Mouse (Mus musculus) gastrocnemius, adult 2 months (tissue): ENCODE results near the gene Med14. TPM values are rescaled to one million over a fixed set of nuclear protein-coding genes. Genes with fewer than 3 reads are reported as not detected.
A peak's percentile ranks its signal among the peaks of the same experiment; 100 is the strongest.

Experiments
- DNase-seq: peaks from one replicate; pipeline ENCODE4 v3.0.0; 2022
- H3K27ac ChIP-seq: fragments of 200-600 bp; 2 replicates; pipeline ENCODE4 v1.8.1; 2022; ENCODE audit warnings: mild to moderate bottlenecking
- H3K4me3 ChIP-seq: fragments of 200-600 bp; 2 replicates; pipeline ENCODE4 v1.8.1; 2022; ENCODE audit warnings: mild to moderate bottlenecking, moderate library complexity
- CTCF ChIP-seq: fragments of 200-600 bp; IDR thresholded peaks from 2 replicates; pipeline ENCODE4 v1.8.1; 2022; ENCODE audit warnings: antibody characterized with exemption, mild to moderate bottlenecking, moderate library complexity
- intact Hi-C: fragments of 180-260 bp; cut with DNase I; formaldehyde crosslinking; loops from one replicate; pipeline ENCODE4 v1.15.1; 2025
- total RNA-seq, 2 experiments: library from RNA; stranded (reverse); gene quantifications; 2 replicates each; pipeline ENCODE4 v1.2.3; 2021

The Med14 gene
- total RNA-seq, 2 experiments from 2014 or later, result 23.3 to 27.9 TPM

DNA sequence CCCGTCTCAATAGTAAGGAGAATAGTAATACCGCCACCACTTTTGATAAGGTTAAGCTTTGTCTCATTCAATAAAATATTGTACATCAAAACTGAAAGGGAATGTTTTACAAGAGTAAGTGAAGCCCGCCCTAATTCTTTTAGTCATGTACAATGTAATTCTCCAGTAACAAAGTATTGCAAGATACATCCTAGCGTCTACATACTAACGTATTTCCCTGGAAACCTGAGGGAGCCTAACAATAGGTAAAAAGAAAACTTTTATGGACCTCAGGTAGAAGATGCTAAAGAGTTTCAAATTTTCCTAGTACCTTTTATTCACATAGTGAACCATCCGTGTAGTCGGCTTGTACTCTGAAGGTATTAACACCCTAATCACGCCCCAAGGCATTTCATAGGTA lies 1.4 kb downstream of the Med14 start:
- Histone ChIP-seq H3K27ac (peak overlapping the region; percentile 94), H3K4me3 (peak overlapping the region; percentile 87)
- TF ChIP-seq CTCF, result no peak
- DNase-seq, result no peak
- intact Hi-C loops, result no loop called here

DNA sequence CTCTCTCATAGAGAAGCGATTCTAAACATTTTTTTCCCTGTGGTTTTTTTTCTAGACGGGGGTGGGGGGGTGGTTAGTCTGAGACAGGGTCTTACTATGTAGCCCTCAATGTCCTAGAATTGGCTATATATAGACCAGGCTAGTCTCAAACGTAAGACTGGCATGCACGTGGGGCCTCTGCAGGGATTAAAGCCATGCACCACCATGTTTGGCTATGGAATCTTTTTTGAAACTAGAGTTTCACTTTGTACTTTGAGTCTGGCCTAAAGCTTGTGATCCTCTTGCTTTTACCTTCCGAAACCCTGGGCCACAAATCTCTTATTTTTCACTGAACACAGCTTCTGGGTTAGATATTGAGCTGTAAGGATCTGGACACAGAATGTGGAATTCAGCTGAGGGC lies 2.2 kb downstream of the Med14 start:
- no peak for TF ChIP-seq CTCF
- peak overlapping the region; percentile 87 for H3K4me3 ChIP-seq
- intact Hi-C loops, result loop anchor here (5.0 kb wide), 1 partner anchor 37 kb away; no protein-coding TSS in a partner anchor
- peak overlapping the region; percentile 94 for H3K27ac ChIP-seq
- no peak for DNase-seq

DNA sequence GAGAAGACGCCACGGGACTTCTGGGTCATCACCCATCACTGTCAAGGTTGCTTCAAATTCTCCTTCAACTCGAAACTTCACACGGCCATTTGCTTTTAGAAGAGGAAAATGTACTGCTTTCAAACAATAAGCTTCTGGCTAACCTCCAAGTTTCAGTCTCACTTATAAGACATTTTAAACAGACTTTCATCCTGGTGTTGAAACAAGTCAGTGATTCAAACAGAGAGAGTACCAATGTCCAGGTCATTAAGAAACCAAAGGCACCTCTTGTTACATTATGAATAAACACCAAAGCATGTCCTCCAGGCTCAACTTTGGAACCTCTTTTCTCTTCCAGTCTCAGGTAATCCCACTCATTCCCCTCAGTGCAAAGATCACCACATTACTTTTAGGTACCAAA lies 14.0 kb downstream of the Med14 start:
- DNase-seq, result no peak
- no peak for TF ChIP-seq CTCF
- intact Hi-C loops, result no loop called here
- H3K4me3 ChIP-seq, result no peak overlapping the region
- no peak overlapping the region for H3K27ac ChIP-seq

DNA sequence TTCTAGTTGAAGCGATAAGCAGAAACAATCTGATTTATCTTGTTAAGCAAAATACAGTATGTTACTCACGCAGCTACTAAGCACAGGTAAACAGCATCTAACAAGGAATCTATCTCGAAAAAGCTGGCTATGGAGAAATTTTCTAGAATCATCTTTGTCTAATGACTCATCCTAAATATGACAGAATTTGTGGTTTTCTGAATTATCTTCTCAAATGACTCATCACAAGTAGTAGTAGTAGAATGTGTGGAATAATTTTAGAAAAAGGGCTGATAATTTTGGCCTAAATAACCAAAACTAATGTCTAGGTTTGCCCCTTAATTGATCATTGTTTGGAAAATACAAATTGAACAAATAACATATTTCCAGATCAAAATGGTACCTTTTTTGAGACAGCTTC lies 15.1 kb downstream of the Med14 start:
- Histone ChIP-seq H3K27ac (no peak overlapping the region), H3K4me3 (no peak overlapping the region)
- no peak for DNase-seq
- TF ChIP-seq CTCF, result no peak
- intact Hi-C loops, result no loop called here

DNA sequence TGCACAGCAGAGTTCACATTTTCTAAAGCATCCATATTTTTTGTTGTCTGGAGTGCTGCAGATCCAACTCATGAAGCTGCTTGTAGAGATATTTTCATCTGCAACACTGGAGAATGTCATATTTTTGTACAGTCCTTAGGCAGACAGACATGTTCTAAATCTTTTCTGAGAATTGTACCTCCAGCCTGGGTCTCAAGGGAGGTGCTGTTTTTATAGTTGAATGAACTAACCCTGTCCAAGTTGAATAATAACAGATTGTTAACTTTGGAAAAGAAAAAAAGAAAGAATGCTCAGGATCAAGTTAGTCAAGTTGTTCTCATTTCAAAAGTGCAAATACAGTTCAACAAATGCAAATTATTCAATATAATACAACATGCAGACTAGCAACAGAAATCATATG lies 21.5 kb downstream of the Med14 start:
- intact Hi-C loops, result no loop called here
- H3K4me3 ChIP-seq, result no peak overlapping the region
- no peak for TF ChIP-seq CTCF
- DNase-seq, result no peak
- H3K27ac ChIP-seq, result peak overlapping the region; percentile 36; the same call in 1 of the 2 replicates

DNA sequence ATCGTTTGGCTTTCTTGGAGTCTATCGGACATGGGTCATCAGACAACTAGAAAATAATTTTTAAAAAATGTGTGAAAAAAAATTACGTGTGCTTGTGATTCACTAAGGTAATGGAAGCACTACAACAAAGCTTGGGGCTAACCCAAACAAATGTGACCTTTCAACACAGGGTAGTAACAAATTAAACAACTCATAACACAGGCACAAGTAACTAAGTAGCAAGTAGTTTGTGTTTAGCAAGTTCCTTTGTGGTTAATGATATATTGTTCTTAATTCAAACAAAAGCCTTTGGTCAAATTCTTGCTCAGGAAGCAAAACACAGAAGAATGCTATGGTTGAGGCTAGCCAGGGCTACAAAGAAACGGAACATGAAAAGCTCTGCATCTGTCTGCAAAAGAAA lies 45.8 kb downstream of the Med14 start:
- no peak overlapping the region for H3K27ac ChIP-seq
- DNase-seq, result no peak
- no peak for TF ChIP-seq CTCF
- no peak overlapping the region for H3K4me3 ChIP-seq
- intact Hi-C loops, result no loop called here

DNA sequence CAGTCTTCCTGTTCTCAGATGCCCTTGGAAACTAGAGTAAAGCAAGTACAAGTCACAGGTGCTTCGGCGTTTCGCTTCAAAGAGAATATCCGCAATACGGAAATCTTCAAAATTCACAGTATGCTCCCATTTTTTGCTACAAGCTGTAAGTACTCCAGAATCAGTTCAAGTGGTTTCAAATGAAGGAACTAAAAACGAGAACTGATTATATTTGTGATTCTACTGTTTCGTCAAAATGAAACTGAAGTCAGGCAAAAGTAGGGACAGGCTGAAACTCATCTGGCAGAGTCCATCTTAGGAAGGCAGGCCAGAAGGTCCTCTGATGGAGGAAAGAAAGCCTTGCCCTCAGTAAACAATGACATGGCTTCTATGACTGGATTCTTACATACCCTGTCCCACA lies 48.1 kb downstream of the Med14 start:
- no peak for TF ChIP-seq CTCF
- intact Hi-C loops, result no loop called here
- Histone ChIP-seq H3K4me3 (no peak overlapping the region), H3K27ac (no peak overlapping the region)
- no peak for DNase-seq

DNA sequence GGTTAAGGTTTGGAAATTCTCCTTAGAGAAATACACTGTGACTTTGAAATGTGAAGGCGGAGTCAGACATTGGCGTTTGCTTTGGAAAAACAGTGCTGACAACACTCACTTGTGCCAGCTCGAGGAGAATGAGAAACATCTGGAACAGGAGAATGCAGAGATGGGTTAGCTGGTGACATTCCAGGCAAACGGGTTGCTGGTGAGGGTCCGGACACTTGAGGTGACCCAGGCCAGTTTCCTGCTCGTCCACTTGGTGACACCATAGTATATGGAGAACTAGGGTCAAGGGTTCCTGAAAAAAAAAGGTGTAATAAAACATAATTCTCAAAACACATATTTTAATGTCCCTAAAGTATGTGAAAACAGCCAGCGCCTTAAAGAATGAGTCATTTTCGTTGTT lies 75.0 kb downstream of the Med14 start:
- intact Hi-C loops, result no loop called here
- Histone ChIP-seq H3K4me3 (no peak overlapping the region), H3K27ac (peak overlapping the region; percentile 35)
- no peak for TF ChIP-seq CTCF
- peak; percentile 19 for DNase-seq

DNA sequence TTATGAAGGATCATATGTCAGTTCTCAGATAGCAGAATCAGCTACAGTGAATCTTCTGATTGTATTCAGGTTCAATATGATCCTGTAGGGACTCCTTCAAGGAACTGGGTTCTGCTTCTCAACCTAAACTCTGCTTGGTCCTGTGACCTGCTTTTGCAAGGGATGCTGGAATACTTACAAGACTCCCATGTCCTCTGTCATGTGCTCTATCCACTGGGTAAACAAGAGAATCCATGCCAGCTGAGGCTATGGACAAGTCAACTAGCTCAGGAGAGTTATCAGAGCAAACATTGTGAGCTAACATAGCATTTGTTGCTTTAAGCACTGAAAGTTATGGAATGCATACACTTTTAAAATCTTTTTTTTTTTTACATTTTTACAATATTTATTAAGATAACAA lies 75.8 kb downstream of the Med14 start:
- no peak overlapping the region for H3K27ac ChIP-seq
- no peak overlapping the region for H3K4me3 ChIP-seq
- intact Hi-C loops, result no loop called here
- no peak for TF ChIP-seq CTCF
- DNase-seq, result no peak

DNA sequence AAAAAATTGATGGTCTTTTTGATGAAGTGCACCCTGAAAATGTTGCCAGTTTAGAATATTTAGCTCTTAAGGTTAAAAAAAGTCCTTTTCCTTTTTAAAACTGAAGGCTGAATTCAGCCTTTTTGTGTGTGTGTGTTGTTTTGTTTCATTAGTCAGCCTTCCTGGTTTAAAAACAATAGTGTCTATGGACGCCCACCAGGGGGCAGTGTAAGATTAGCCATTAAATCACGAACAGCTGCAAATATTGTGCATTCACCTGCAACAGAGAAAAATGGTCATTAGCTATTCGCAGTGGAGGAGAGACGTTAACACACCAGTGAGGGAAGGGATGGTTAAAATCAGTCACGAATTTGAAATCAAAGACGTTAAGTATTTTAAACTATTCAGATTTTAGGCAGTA lies 84.5 kb downstream of the Med14 start:
- Histone ChIP-seq H3K27ac (no peak overlapping the region), H3K4me3 (no peak overlapping the region)
- intact Hi-C loops, result loop anchor here (2.0 to 5.0 kb wide), 4 partner anchors 117 to 395 kb away; partner anchors contain the start of gene Usp9x
- TF ChIP-seq CTCF, result peak; percentile 79
- DNase-seq, result peak; percentile 62

DNA sequence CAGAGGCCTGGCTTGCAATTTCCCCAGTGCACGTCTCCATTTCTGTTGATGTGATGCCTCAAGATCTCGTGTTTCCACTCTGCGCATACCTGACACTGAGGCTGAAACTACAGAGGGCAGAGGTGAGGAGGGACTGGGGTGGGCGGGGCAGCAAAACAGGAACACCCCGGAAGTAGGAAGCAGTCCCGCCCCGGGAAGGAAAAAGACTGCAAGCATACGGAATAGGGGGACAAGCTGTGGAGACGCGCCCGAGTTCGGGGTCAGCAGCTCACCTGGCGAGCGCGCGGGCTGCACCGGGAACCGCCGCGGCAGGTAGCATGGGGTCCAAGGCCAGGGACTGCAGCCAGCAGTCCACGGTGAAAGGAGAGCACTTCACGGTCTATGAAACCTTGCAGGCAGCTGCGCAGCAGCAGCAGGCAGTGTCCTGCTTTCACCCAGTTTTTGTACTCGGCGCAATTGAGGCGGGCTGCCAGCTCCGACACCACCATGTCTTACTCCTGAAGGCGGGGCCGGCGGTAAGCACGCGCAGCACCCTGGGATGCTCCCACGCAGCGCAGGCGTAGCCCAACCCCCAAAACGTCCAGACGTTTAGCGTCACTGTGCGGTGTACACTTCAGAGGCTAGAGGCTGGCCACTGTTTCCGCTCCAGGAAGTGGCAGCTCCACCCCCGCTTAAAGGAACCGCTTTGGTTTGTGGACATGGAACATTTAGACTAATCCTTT lies 88.7 kb downstream of the Med14 start, which contains the start of gene 1810030O07Rik:
1810030O07Rik (minus strand) TSS at position 615 of the 722 bp plus-strand sequence.
- TF ChIP-seq CTCF, result no peak
- DNase-seq, result peak; percentile 92
- intact Hi-C loops, result no loop called here
- H3K27ac ChIP-seq, result peak within 1 kb of the TSS; percentile 97
- peak within 1 kb of the TSS; percentile 97 for H3K4me3 ChIP-seq

DNA sequence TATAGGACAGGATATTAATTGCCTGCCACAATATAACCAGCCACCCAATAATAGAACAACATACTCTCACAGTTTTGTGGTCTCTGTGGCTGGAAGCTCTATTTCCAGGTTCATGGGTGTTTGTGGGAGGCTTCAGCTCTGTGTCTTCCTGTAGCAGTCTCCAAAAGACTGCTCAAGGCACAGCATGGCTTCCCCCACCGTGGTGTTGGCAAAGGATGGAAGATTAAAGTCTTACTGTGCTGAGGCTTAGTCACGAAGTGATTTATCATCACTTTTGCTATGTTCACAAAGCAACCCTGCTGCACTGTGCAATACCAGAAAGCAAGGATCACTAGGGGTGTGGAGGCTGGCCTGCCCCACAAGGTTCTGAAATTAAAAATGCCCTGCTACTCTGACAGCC lies 108.0 kb downstream of the Med14 start:
- Histone ChIP-seq H3K4me3 (no peak overlapping the region), H3K27ac (no peak overlapping the region)
- intact Hi-C loops, result no loop called here
- DNase-seq, result no peak
- TF ChIP-seq CTCF, result no peak

DNA sequence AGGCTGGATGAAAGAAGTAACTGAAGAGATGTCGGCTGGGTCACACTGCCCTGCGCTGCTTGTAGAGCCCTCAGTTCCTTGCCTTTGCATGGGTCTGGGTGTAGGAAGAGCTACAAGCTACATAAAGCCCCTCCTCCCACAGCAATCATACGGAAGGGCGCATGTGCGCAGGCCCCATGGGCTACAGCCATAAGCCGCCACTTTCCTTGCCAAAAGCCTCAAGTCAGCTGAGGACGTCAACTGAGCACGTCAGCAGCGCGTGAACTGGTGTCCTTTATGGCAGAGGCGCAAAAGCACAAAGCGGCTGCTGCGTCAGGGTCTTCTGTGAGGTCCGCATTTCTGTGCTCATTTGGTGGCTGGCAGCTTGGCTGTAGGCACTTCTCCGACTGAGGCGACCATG lies 110.0 kb downstream of the Med14 start:
- no peak for TF ChIP-seq CTCF
- Histone ChIP-seq H3K4me3 (no peak overlapping the region), H3K27ac (no peak overlapping the region)
- no peak for DNase-seq
- intact Hi-C loops, result no loop called here
